Mouse (Mus musculus): Measurements from ENCODE around the gene Defb42.

The Defb42 gene

DNA sequence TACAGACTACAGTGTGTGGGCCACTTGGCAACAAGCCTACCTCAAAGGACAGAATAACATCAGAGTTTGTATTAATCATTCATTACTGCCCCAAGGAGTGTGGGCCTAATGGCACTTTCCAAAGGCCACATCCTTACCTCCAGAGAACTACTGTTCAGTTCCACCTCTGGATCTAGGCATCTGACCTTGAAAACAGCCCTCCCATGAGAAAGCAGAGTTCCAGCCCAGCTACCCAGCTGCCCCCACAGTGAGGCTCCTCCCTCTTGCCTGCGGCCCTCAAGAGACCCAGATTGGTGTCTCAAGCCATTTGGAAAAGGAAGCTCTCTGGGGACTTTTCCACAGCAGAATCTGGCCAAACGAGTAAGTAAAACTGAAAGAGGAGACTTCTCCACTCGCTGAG is at the start of gene Defb42:
Defb42 (plus strand) TSS at position 301 of the 400 bp plus-strand sequence.
- DNase-seq (ENCODE audit: extremely low spot score): no peak

DNA sequence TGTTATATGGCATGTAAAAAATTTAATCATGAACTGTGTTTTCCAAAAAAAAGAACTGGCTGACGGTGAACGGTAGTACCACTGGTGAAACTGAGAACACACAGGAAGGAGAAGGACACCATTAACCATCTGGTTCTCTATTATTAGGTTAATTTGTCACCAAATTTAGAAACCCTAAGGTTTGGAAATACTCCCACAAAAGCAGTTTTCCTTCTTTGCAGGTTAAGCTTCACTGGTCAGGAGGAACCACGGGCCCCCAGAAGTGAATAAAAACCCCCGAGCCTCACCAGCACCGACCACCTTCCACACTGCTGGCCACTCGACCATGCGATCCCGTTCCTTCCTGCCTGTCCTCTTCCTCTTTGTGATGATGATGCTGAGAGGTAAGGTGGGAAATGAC is 49.0 kb upstream of the Defb42 start, which contains the start of gene Defb47:
Defb47 (plus strand) TSS at position 301 of the 400 bp plus-strand sequence.
- no peak for DNase-seq (ENCODE audit: extremely low spot score)

GRCm38 (mm10) chr14:62998977-62999376 is 47.8 kb upstream of the Defb42 start:
- no peak for DNase-seq (ENCODE audit: extremely low spot score)

DNA sequence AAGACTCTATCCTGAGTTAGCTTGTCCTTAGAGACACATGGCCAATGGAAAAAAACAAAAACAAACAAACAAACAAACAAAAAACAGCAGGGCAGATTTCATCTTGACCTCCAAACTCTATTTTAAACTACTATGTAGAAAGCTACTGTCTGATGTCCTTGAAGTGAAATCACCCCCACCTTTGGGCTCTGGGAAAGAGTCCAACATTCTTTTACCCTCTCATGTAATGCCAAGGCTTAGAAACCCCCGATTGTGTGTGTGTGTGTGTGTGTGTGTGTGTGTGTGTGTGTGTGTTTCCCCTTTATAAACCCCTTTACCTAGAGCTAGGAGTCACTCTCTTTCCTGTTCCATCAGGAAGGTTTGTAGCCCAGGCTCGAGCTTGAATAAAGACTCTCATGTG is 44.2 kb upstream of the Defb42 start:
- no peak for DNase-seq (ENCODE audit: extremely low spot score)

- DNase-seq (ENCODE audit: extremely low spot score): no peak
Measured at GRCm38 (mm10) chr14:63011471-63011870, 35.3 kb upstream of the Defb42 start, which contains the start of gene Defb43. Gene Defb43, plus strand, starts transcription at chr14:63011771.

- no peak for DNase-seq (ENCODE audit: extremely low spot score)
Measured at GRCm38 (mm10) chr14:63013082-63013481, 33.7 kb upstream of the Defb42 start.

GRCm38 (mm10) chr14:63014667-63015066 is 32.1 kb upstream of the Defb42 start:
- no peak for DNase-seq (ENCODE audit: extremely low spot score)

DNA sequence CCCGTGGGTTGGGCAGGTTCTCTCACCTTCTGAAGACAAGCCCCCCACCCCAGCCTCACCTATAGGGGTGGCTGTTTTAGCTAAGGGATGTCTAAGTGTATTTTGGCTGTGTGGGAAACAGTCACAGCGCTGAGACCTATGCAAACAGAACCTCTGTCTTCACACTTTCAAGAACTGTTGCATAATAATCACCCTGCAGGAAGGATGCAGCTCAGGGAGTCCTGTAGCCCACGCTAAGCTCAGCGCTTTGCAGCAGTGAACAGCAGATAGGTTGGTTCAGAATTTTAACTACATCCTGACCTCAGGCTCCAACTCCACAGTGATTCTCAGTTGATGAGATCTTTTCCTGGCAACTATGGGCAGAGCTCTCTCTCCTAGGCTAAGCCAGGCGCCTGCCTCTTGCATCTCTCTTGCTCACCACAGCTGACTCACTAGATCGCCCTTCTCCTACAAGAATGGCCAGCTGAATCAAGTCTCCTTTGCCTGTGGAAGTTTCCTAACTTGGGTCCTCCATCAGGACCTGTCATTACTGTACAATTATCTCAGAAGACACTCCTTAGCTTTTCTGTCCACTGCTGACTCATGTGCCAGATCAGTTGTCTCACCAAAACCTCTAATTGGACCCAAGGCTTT is 26.2 kb upstream of the Defb42 start:
- no peak for DNase-seq (ENCODE audit: extremely low spot score)

DNA sequence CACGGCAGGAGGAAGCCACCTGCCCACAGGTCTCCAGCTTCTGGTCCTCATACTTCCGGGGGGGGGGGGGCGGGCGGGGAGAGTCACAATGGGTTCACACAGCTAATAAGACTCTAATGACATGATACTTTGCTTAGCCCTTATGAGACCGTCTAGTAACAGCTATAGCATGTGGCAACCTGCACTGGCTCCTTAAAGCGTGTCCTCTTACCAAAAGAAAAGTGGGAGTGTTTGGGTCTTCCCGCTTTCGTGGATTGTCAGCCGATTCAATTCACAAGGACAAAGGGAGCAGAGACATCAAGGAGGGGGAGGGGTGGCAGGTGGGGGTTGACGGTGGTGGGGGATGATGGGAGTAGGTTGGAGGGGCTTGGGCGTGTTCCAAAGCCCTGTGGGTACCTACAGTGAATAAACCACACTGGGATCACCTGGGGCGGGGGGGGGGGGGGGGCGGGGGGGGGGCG is 3.1 kb downstream of the Defb42 start, which contains the start of gene Defb30:
Defb30 (minus strand) TSS at position 51 of the 461 bp plus-strand sequence.
- DNase-seq (ENCODE audit: extremely low spot score): no peak

DNA sequence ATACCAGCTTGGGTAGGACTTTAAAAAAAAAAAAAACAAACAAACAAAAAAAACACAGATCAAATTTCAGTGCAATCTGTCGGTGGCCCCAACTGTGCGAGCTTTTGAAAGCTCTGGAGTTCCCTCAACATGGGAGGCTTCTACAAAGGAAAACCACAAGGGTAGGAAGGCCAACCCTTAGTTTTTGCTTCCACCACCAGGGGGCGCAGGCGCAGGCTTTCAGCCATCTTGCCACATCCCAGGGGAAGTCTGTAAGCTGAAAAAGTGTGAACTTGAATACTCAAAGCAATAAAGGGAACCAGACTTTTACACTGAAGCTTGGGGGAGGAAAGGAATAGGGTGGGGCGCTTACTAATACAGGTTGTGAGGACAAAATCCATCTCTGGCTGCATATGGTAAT is 4.0 kb downstream of the Defb42 start:
- peak; percentile 70 for DNase-seq (ENCODE audit: extremely low spot score)

DNA sequence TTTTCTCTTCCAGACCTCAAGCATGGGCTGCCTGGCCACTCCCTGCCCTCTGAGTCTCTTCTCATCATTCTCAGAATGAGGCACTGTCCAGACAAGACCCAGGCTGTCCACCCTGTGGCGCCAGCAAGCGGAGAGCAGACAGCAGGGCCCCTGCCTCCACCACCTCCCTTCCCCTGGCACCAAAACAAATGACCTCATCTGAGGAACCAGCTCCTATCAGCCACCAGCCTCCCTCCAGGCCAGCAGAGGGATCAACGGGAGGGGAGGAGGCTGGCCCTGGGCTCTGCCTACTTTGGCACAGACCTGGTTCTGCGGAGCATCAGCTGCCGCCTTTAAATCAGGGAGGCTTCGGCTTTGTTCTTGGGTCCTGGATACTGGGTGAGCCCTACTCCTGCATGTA is 7.9 kb downstream of the Defb42 start:
- DNase-seq (ENCODE audit: extremely low spot score): peak; percentile 46

DNA sequence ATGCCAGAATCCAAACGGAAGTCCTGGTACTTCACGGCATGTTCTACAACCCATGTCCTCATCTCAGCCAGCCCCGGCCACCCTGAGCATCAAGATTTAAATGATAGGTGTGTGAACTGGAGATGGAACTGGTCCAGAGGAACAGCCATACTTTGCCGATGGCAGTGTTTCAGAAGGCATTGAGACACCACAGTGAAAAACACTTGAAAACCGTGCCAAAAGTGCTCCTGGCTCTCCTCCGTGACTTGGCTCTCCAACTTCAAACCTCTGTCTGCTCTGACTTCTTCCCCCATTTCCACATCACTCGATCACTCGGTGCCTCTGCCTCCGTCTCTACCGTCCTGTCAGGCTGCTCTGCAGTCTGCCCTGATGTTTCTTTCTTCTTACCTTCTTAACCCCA is 13.6 kb downstream of the Defb42 start:
- no peak for DNase-seq (ENCODE audit: extremely low spot score)

- DNase-seq (ENCODE audit: extremely low spot score): no peak
Measured at GRCm38 (mm10) chr14:63062184-63062583, 15.4 kb downstream of the Defb42 start.

GRCm38 (mm10) chr14:63065391-63065790 is 18.6 kb downstream of the Defb42 start:
- no peak for DNase-seq (ENCODE audit: extremely low spot score)

DNA sequence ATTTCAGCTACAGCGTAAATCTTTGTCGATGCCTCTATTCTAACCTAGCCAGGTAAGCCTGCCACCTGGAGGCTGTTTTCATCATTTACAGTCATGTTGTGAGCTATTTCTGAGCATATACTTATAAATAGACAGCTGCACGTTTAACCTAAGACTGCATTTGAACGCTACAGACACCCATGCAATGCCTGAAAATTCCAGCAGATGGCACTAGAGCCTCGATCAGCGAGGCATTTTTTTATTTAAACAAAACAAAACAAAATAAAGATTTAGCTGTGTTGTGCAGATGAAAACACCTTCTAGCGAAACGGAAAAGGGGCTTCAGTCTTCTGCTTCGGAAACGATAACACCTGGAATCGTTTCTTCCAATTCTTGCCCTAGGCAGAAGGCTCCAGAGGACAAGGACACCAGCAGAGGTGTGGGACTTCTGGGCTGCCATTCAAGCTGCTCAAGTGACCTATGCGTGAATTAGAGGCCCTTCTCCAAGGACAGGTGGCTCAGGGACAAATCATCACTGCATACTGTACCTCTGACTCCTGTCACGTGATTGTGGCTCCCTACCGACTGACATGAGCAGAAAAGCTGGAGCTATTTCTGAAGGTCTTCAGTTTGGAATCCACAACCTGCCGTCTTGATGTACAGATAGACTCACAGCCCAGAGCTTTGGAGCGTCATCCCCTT is 20.0 kb downstream of the Defb42 start:
- DNase-seq (ENCODE audit: extremely low spot score): peak; percentile 67

GRCm38 (mm10) chr14:63067708-63068107 is 20.9 kb downstream of the Defb42 start:
- DNase-seq (ENCODE audit: extremely low spot score): peak; percentile 10

All from embryo, embryonic 9.5 days (tissue).